Mouse (Mus musculus): Measurements from ENCODE around the gene Adig.

- no peak for TF ChIP-seq POLR2A (IDR thresholded peaks at IDR 0.05; ENCODE audit: control insufficient read depth, low read depth, low read length)
- peak; percentile 90 for TF ChIP-seq CTCF (IDR thresholded peaks at IDR 0.05; ENCODE audit: control insufficient read depth, insufficient read depth, insufficient replicate concordance, low read depth, low read length)
Observed at GRCm38 (mm10) chr2:158556225-158556624, 53.8 kb downstream of the Adig start.

All from testis, adult 2 months (tissue).